Mouse (Mus musculus) testis, adult 10 weeks (tissue): ENCODE data around the gene Ms4a2. TPM values are rescaled to one million over a fixed set of nuclear protein-coding genes. Genes with fewer than 3 reads are reported as not detected.

ENCODE experiments used
- polyA plus RNA-seq: library from polyadenylated mRNA; stranded (reverse); fragments of 350-450 nt; fragmentation: Illumina TruSeq; extraction: RNeasy Lipid Tissue Mini Kit (QIAGEN cat#74804); gene quantifications from one replicate; pipeline ENCODE4 v1.2.3, GENCODE M21; 2014; ENCODE audit warnings: low read depth, low replicate concordance

Ms4a2 gene
- polyA plus RNA-seq: not detected

GRCm38 (mm10) chr19:11623551-11623950 is at the start of gene Ms4a2:
Gene Ms4a2, minus strand, starts transcription at chr19:11623719.

GRCm38 (mm10) chr19:11660459-11660858 is 36.9 kb upstream of the Ms4a2 start, which contains the start of gene Oosp2:
Gene Oosp2, minus strand, starts transcription at chr19:11660559.

GRCm38 (mm10) chr19:11640732-11641131 is 17.2 kb upstream of the Ms4a2 start, which contains the start of gene Ms4a3:
Gene Ms4a3, minus strand, starts transcription at chr19:11640851.

GRCm38 (mm10) chr19:11604603-11605002 is 18.9 kb downstream of the Ms4a2 start, which contains the start of gene Ms4a6d:
Gene Ms4a6d, minus strand, starts transcription at chr19:11604849.

Other genes starting within 250 kb of the Ms4a2 start
- gene Ms4a4a, start 248.2 kb downstream of the Ms4a2 start, polyA plus RNA-seq: 1.9 TPM
- 0.39 TPM for gene Ms4a4c, start 218.9 kb downstream of the Ms4a2 start, polyA plus RNA-seq
- gene Ms4a4b, start 180.2 kb downstream of the Ms4a2 start, polyA plus RNA-seq: 4.5 TPM
- gene Ms4a6c, start 154.4 kb downstream of the Ms4a2 start, polyA plus RNA-seq: 4.7 TPM
- 6.6 TPM for gene Gm8369, start 137.8 kb downstream of the Ms4a2 start, polyA plus RNA-seq
- 3.4 TPM for gene Ms4a6b, start 107.2 kb downstream of the Ms4a2 start, polyA plus RNA-seq
- 6.2 TPM for gene Ms4a4d, start 86.9 kb downstream of the Ms4a2 start, polyA plus RNA-seq
- gene Ms4a6d, start 18.9 kb downstream of the Ms4a2 start, polyA plus RNA-seq: 1.1 TPM
- not detected for gene Ms4a3, start 17.1 kb upstream of the Ms4a2 start, polyA plus RNA-seq
- not detected for gene Oosp2, start 36.8 kb upstream of the Ms4a2 start, polyA plus RNA-seq
- not detected for gene Oosp1, start 67.4 kb upstream of the Ms4a2 start, polyA plus RNA-seq
- not detected for gene Oosp3, start 73.3 kb upstream of the Ms4a2 start, polyA plus RNA-seq
- 0.62 TPM for gene Gif, start 123.8 kb upstream of the Ms4a2 start, polyA plus RNA-seq
- gene Mrpl16, start 146.7 kb upstream of the Ms4a2 start, polyA plus RNA-seq: 31.1 TPM
- 1.3 TPM for gene Stx3, start 195.7 kb upstream of the Ms4a2 start, polyA plus RNA-seq
- not detected for gene Olfr1417, start 215.5 kb upstream of the Ms4a2 start, polyA plus RNA-seq
- gene Olfr1418, start 237.3 kb upstream of the Ms4a2 start, polyA plus RNA-seq: not detected